Mouse (Mus musculus) heart, embryonic 15.5 days (tissue): ENCODE data around the gene Ndufb10. TPM values are rescaled to one million over a fixed set of nuclear protein-coding genes. Genes with fewer than 3 reads are reported as not detected.
A peak's percentile ranks its signal among the peaks of the same experiment; 100 is the strongest.

ENCODE experiments used
- ATAC-seq: fragments of 200-750 bp; cut with Nextera tagmentation; replicated peaks from 2 replicates; pipeline ENCODE4 v1.8.0; 2017; ENCODE audit warnings: low read depth, moderate TSS enrichment; ENCODE audit not compliant: insufficient number of reproducible peaks, insufficient read depth, low FRiP score
- H3K27ac ChIP-seq: fragments of 300-500 bp; sonication (generic); 2 replicates; pipeline ENCODE4 v1.5.1; 2015; ENCODE audit warnings: mild to moderate bottlenecking, inconsistent platforms
- H3K27me3 ChIP-seq: fragments of 300-500 bp; sonication (generic); 2 replicates; pipeline ENCODE4 v1.6.1; 2015; ENCODE audit warnings: inconsistent platforms
- H3K36me3 ChIP-seq: fragments of 300-500 bp; sonication (generic); 2 replicates; pipeline ENCODE4 v1.6.1; 2015; ENCODE audit warnings: mild to moderate bottlenecking, inconsistent platforms
- H3K4me1 ChIP-seq: fragments of 300-500 bp; sonication (generic); replicated peaks from 2 replicates; pipeline ENCODE4 v1.6.1; 2015; ENCODE audit warnings: inconsistent platforms
- H3K4me2 ChIP-seq: fragments of 300-500 bp; sonication (generic); 2 replicates; pipeline ENCODE4 v1.6.1; 2015; ENCODE audit warnings: inconsistent platforms, mild to moderate bottlenecking, moderate library complexity
- H3K4me3 ChIP-seq: fragments of 300-500 bp; sonication (generic); 2 replicates; pipeline ENCODE4 v1.5.1; 2015; ENCODE audit warnings: mild to moderate bottlenecking, inconsistent platforms
- H3K9ac ChIP-seq: fragments of 300-500 bp; sonication (generic); 2 replicates; pipeline ENCODE4 v1.6.1; 2015; ENCODE audit warnings: mild to moderate bottlenecking, inconsistent platforms
- H3K9me3 ChIP-seq: fragments of 300-500 bp; sonication (generic); replicated peaks from 2 replicates; pipeline ENCODE4 v1.6.1; 2016; ENCODE audit warnings: inconsistent platforms
- WGBS: fragments of 180-500 bp; shearing (Covaris S2); methylation state at CpG from one replicate; pipeline ENCODE4 v1.1.7; 2015; ENCODE audit warnings: mixed read lengths; 5-methylcytosine and 5-hydroxymethylcytosine counted together
- polyA plus RNA-seq: library from polyadenylated mRNA; unstranded; fragments of >200 nt; fragmentation: Nextera tagmentation; extraction: Ambion mirVana; gene quantifications from 2 replicates; pipeline ENCODE4 v1.2.1, GENCODE M21; 2015

Ndufb10 gene
- polyA plus RNA-seq, 1 experiment from 2014 or later = 528 TPM

GRCm38 (mm10) chr17:24745526-24746497 lies 21.5 kb upstream of the Ndufb10 start:
- WGBS = 20% methylated on average over 7 of the region's 7 CpGs
- 0 out of 2 replicates have a peak, but pooled peaks cover 5% of the 10 kb centered on the region for H3K36me3 ChIP-seq
- peaks cover 20% of the 10 kb centered on the region for H3K27me3 ChIP-seq
- no peaks in the 10 kb centered on the region for H3K4me1 ChIP-seq
- no peak overlapping the region for H3K4me2 ChIP-seq
- H3K27ac ChIP-seq = no peak overlapping the region
- no peak overlapping the region for H3K4me3 ChIP-seq
- peak; percentile 74; the same call in 1 of the 2 replicates for ATAC-seq
- no peaks in the 10 kb centered on the region for H3K9me3 ChIP-seq
- H3K9ac ChIP-seq = no peak overlapping the region

- WGBS = 67% methylated on average over 3 of the region's 3 CpGs
- ATAC-seq = no peak
- Histone ChIP-seq H3K36me3 (0 out of 2 replicates have a peak, but pooled peaks cover 11% of the 10 kb centered on the region), H3K4me1 (no peaks in the 10 kb centered on the region), H3K9me3 (no peaks in the 10 kb centered on the region), H3K9ac (no peak overlapping the region), H3K27ac (no peak overlapping the region), H3K4me3 (no peak overlapping the region), H3K4me2 (no peak overlapping the region), H3K27me3 (0 out of 2 replicates have a peak, but pooled peaks cover 9% of the 10 kb centered on the region)
Observed at GRCm38 (mm10) chr17:24744381-24744780, 20.1 kb upstream of the Ndufb10 start.

GRCm38 (mm10) chr17:24743896-24744295 lies 19.6 kb upstream of the Ndufb10 start:
- 0 out of 2 replicates have a peak, but pooled peaks cover 11% of the 10 kb centered on the region for H3K36me3 ChIP-seq
- no peak overlapping the region for H3K4me3 ChIP-seq
- no peak for ATAC-seq
- no peak overlapping the region for H3K9ac ChIP-seq
- no peaks in the 10 kb centered on the region for H3K9me3 ChIP-seq
- H3K27ac ChIP-seq = no peak overlapping the region
- 65% methylated on average over 5 of the region's 5 CpGs for WGBS
- no peaks in the 10 kb centered on the region for H3K4me1 ChIP-seq
- 0 out of 2 replicates have a peak, but pooled peaks cover 6% of the 10 kb centered on the region for H3K27me3 ChIP-seq
- H3K4me2 ChIP-seq = no peak overlapping the region

DNA sequence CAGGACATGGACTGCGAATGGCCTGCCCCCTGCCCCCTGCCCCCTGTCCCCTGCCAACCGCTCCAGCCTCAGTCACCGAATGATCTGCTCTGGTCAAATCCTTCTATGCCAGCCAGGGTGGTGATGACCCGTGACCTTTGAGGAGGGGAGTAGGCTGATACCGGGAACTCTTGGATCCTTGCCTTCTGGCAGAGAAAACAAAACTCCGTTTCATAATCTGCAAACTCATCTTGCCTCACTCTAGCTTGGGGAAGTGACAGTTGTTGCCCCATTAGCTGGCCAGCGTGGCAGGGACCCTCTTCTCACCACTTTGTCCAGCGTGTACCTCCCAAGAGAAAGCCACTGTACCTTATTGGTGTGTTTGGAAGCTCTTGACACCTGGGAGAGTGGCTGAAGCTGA lies 18.0 kb upstream of the Ndufb10 start:
- H3K4me1 ChIP-seq = peaks cover 5% of the 10 kb centered on the region
- no peaks in the 10 kb centered on the region for H3K9me3 ChIP-seq
- 0 out of 2 replicates have a peak, but pooled peaks cover 11% of the 10 kb centered on the region for H3K36me3 ChIP-seq
- no peak overlapping the region for H3K27ac ChIP-seq
- WGBS = 73% methylated on average over 8 of the region's 8 CpGs
- H3K27me3 ChIP-seq = 0 out of 2 replicates have a peak, but pooled peaks cover 6% of the 10 kb centered on the region
- no peak for ATAC-seq
- no peak overlapping the region for H3K9ac ChIP-seq
- no peak overlapping the region for H3K4me3 ChIP-seq
- no peak overlapping the region for H3K4me2 ChIP-seq

- WGBS = 84% methylated on average over 8 of the region's 8 CpGs
Observed at GRCm38 (mm10) chr17:24739926-24740325, 15.6 kb upstream of the Ndufb10 start.

DNA sequence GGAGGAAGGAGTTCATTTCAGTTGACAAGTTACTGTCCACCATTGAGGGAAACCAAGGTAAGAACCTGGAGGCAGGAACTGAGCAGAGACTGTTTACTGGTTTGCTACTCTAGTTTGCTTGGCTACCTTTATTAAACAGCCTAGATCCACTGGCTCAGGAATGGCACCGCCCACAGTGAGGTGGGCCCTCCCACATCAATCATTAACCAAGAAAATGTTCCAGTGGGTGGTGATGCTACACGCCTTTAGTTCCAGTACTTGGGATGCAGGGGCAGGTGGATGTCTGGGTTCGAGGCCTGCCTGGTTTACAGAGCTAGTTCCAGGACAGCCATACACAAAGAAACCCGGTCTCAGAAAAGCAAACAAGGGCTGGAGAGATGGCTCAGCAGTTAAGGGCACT lies 14.0 kb upstream of the Ndufb10 start:
- no peak for ATAC-seq
- no peaks in the 10 kb centered on the region for H3K9me3 ChIP-seq
- 81% methylated on average over 4 of the region's 4 CpGs for WGBS
- no peak overlapping the region for H3K27ac ChIP-seq
- H3K4me1 ChIP-seq = peaks cover 16% of the 10 kb centered on the region
- H3K27me3 ChIP-seq = no peaks in the 10 kb centered on the region
- H3K9ac ChIP-seq = no peak overlapping the region
- H3K4me3 ChIP-seq = no peak overlapping the region
- H3K4me2 ChIP-seq = no peak overlapping the region
- 0 out of 2 replicates have a peak, but pooled peaks cover 11% of the 10 kb centered on the region for H3K36me3 ChIP-seq

More at GRCm38 (mm10) chr17:24739926-24740325, 15.6 kb upstream of the Ndufb10 start:
- no peak for ATAC-seq
- Histone ChIP-seq H3K36me3 (0 out of 2 replicates have a peak, but pooled peaks cover 11% of the 10 kb centered on the region), H3K4me2 (no peak overlapping the region), H3K27ac (no peak overlapping the region), H3K27me3 (no peaks in the 10 kb centered on the region), H3K4me1 (peaks cover 16% of the 10 kb centered on the region), H3K9ac (no peak overlapping the region), H3K4me3 (no peak overlapping the region), H3K9me3 (no peaks in the 10 kb centered on the region)

- Histone ChIP-seq H3K27me3 (no peaks in the 10 kb centered on the region), H3K4me1 (peaks cover 23% of the 10 kb centered on the region), H3K9me3 (no peaks in the 10 kb centered on the region), H3K4me3 (peak overlapping the region; percentile 56), H3K4me2 (peak overlapping the region; percentile 75), H3K36me3 (0 out of 2 replicates have a peak, but pooled peaks cover 11% of the 10 kb centered on the region), H3K27ac (no peak overlapping the region), H3K9ac (peak overlapping the region; percentile 58)
- ATAC-seq = no peak
- WGBS = 22% methylated on average over 8 of the region's 8 CpGs
Observed at GRCm38 (mm10) chr17:24737135-24737810, 13.0 kb upstream of the Ndufb10 start.

GRCm38 (mm10) chr17:24736330-24737051 lies 12.2 kb upstream of the Ndufb10 start, which contains the start of gene Msrb1:
Msrb1 (plus strand) TSS chr17:24736642.
- under 1% methylated on average over 29 of the region's 29 CpGs for WGBS
- H3K9ac ChIP-seq = peak within 1 kb of the TSS; percentile 58

DNA sequence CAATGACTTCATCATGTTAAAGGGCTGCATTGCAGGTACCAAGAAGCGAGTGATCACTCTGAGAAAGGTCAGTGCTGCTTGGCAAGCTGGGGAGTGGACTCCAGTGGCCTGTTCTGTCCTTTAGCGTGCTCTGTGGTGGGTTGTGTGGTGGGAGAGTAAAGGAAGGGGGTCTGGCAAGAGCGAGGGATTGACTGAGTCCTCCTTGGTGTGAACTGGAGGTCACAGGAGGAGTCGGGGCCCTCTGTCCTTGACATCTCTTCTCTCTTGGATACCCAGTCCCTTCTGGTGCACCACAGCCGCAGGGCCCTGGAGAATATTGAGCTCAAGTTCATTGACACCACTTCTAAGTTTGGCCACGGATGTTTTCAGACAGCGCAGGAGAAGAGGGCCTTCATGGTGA lies 11.2 kb upstream of the Ndufb10 start:
- no peaks in the 10 kb centered on the region for H3K9me3 ChIP-seq
- WGBS = 87% methylated on average over 7 of the region's 7 CpGs
- no peak for ATAC-seq
- no peaks in the 10 kb centered on the region for H3K27me3 ChIP-seq
- no peak overlapping the region for H3K27ac ChIP-seq
- 0 out of 2 replicates have a peak, but pooled peaks cover 5% of the 10 kb centered on the region for H3K36me3 ChIP-seq
- H3K9ac ChIP-seq = no peak overlapping the region
- H3K4me2 ChIP-seq = no peak overlapping the region
- H3K4me1 ChIP-seq = peaks cover 31% of the 10 kb centered on the region
- no peak overlapping the region for H3K4me3 ChIP-seq

More at GRCm38 (mm10) chr17:24736330-24737051, 12.2 kb upstream of the Ndufb10 start, which contains the start of gene Msrb1:
- Histone ChIP-seq H3K4me2 (peak within 1 kb of the TSS; percentile 75), H3K36me3 (0 out of 2 replicates have a peak, but pooled peaks cover 11% of the 10 kb centered on the region), H3K4me3 (peak within 1 kb of the TSS; percentile 56), H3K4me1 (peaks cover 30% of the 10 kb centered on the region), H3K27me3 (no peaks in the 10 kb centered on the region), H3K27ac (peak within 1 kb of the TSS; percentile 67), H3K9me3 (no peaks in the 10 kb centered on the region)
- ATAC-seq = peak; percentile 97

GRCm38 (mm10) chr17:24734513-24734912 lies 10.2 kb upstream of the Ndufb10 start:
- no peak overlapping the region for H3K9ac ChIP-seq
- H3K4me3 ChIP-seq = no peak overlapping the region
- H3K4me2 ChIP-seq = no peak overlapping the region
- no peaks in the 10 kb centered on the region for H3K36me3 ChIP-seq
- 72% methylated on average over 1 of the region's 1 CpGs for WGBS
- peaks cover 31% of the 10 kb centered on the region for H3K4me1 ChIP-seq
- no peak overlapping the region for H3K27ac ChIP-seq
- ATAC-seq = no peak
- H3K27me3 ChIP-seq = no peaks in the 10 kb centered on the region
- H3K9me3 ChIP-seq = no peaks in the 10 kb centered on the region
